Mouse (Mus musculus) limb, embryonic 12.5 days (tissue): Measurements from ENCODE around the gene Dpy19l2. TPM values are rescaled to one million over a fixed set of nuclear protein-coding genes. Genes with fewer than 3 reads are reported as not detected.
"Not testable (repeated sequence)": the region's sequence is repeated elsewhere in the genome, so short reads cannot be mapped to it uniquely, and the experiment has no call there.

Source experiments
- ATAC-seq: fragments of 200-750 bp; cut with Nextera tagmentation; 2 replicates; pipeline ENCODE4 v1.8.0; 2017; ENCODE audit warnings: low read depth, moderate TSS enrichment; ENCODE audit not compliant: insufficient number of reproducible peaks, insufficient read depth, low FRiP score, low TSS enrichment
- H3K27ac ChIP-seq: fragments of 300-500 bp; sonication (generic); 2 replicates; pipeline ENCODE4 v1.5.1; 2016; ENCODE audit warnings: mild to moderate bottlenecking, moderate library complexity
- H3K27me3 ChIP-seq: fragments of 300-500 bp; sonication (generic); 2 replicates; pipeline ENCODE4 v1.6.1; 2016; ENCODE audit warnings: mild to moderate bottlenecking, moderate library complexity
- H3K36me3 ChIP-seq: fragments of 300-500 bp; sonication (generic); 2 replicates; pipeline ENCODE4 v1.6.1; 2016; ENCODE audit warnings: mild to moderate bottlenecking, moderate library complexity
- H3K4me1 ChIP-seq: fragments of 300-500 bp; sonication (generic); replicated peaks from 2 replicates; pipeline ENCODE4 v1.6.1; 2016
- H3K4me2 ChIP-seq: fragments of 300-500 bp; sonication (generic); 2 replicates; pipeline ENCODE4 v1.6.1; 2016; ENCODE audit warnings: mild to moderate bottlenecking, moderate library complexity
- H3K4me3 ChIP-seq: fragments of 300-500 bp; sonication (generic); replicated peaks from 2 replicates; pipeline ENCODE4 v1.5.1; 2016; ENCODE audit warnings: mild to moderate bottlenecking
- H3K9ac ChIP-seq: fragments of 300-500 bp; sonication (generic); replicated peaks from 2 replicates; pipeline ENCODE4 v1.6.1; 2016; ENCODE audit warnings: mild to moderate bottlenecking, moderate library complexity
- H3K9me3 ChIP-seq: fragments of 300-500 bp; sonication (generic); 2 replicates; pipeline ENCODE4 v1.6.1; 2016; ENCODE audit warnings: mild to moderate bottlenecking, moderate library complexity
- WGBS: fragments of 180-500 bp; shearing (Covaris S2); methylation state at CpG from one replicate; pipeline ENCODE4 v1.1.7; 2016; 5-methylcytosine and 5-hydroxymethylcytosine counted together
- polyA plus RNA-seq: library from polyadenylated mRNA; unstranded; fragments of >200 nt; fragmentation: Nextera tagmentation; extraction: Ambion mirVana; gene quantifications from 2 replicates; pipeline ENCODE4 v1.2.1, GENCODE M21; 2016

The Dpy19l2 gene
- polyA plus RNA-seq: 0.14 and 0.36 TPM in 2 replicates

- ATAC-seq: peak; percentile 87
Measured at GRCm38 (mm10) chr9:24695700-24696404, at the start of gene Dpy19l2. Gene Dpy19l2, minus strand, starts transcription at chr9:24696293.

GRCm38 (mm10) chr9:24744958-24745357 lies 48.9 kb upstream of the Dpy19l2 start:
- WGBS: 88% methylated on average over 5 of the region's 5 CpGs
- no peak overlapping the region for H3K4me2 ChIP-seq

More at GRCm38 (mm10) chr9:24695700-24696404, at the start of gene Dpy19l2:
- peak within 1 kb of the TSS; percentile 77 for H3K4me2 ChIP-seq
- H3K36me3 ChIP-seq: no peaks in the 10 kb centered on the region
- WGBS: under 1% methylated on average over 45 of the region's 45 CpGs
- H3K4me3 ChIP-seq: peak within 1 kb of the TSS; percentile 44
- peaks cover 34% of the 10 kb centered on the region for H3K27me3 ChIP-seq
- peaks cover 7% of the 10 kb centered on the region; the same call in 1 of the 2 replicates for H3K4me1 ChIP-seq
- H3K9ac ChIP-seq: peak within 1 kb of the TSS; percentile 46
- H3K9me3 ChIP-seq: 0 out of 2 replicates have a peak, but pooled peaks cover 6% of the 10 kb centered on the region
- H3K27ac ChIP-seq: no peak within 1 kb of the TSS

DNA sequence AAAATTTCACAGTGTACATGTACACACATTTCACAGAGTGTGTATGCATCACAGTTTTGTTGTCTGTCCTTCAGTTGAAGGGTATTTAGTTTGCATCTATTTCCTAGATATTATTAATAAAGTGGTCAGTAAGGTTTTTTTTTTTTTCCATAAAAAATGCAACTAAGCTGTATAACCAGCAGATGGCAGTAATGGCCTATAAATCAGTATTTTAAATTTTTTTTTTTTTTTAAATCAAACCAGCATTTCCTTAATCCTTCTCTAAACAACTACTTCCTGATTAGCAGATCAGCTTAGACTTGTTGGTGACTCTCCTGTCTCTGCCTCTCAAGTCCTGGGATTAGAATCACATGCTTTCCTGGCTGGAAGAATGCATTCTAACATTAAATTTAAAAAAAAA lies 5.2 kb upstream of the Dpy19l2 start:
- Histone ChIP-seq H3K4me3 (no peak overlapping the region), H3K4me1 (peaks cover 3% of the 10 kb centered on the region; the same call in 1 of the 2 replicates), H3K4me2 (no peak overlapping the region), H3K36me3 (no peaks in the 10 kb centered on the region), H3K27me3 (peaks cover 11% of the 10 kb centered on the region), H3K9ac (no peak overlapping the region), H3K9me3 (0 out of 2 replicates have a peak, but pooled peaks cover 6% of the 10 kb centered on the region), H3K27ac (no peak overlapping the region)
- no peak for ATAC-seq

More at GRCm38 (mm10) chr9:24744958-24745357, 48.9 kb upstream of the Dpy19l2 start:
- Histone ChIP-seq H3K27me3 (no peaks in the 10 kb centered on the region; the same call in 1 of the 2 replicates), H3K9me3 (no peaks in the 10 kb centered on the region), H3K4me3 (no peak overlapping the region), H3K36me3 (no peaks in the 10 kb centered on the region), H3K27ac (no peak overlapping the region), H3K9ac (no peak overlapping the region), H3K4me1 (no peaks in the 10 kb centered on the region)
- ATAC-seq: no peak

GRCm38 (mm10) chr9:24696405-24696778 lies 299 bp upstream of the Dpy19l2 start:
- no peak overlapping the region for H3K27ac ChIP-seq
- peak overlapping the region; percentile 44 for H3K4me3 ChIP-seq
- no peaks in the 10 kb centered on the region for H3K36me3 ChIP-seq
- peaks cover 34% of the 10 kb centered on the region for H3K27me3 ChIP-seq
- H3K4me1 ChIP-seq: peaks cover 7% of the 10 kb centered on the region; the same call in 1 of the 2 replicates
- 12% methylated on average over 9 of the region's 9 CpGs for WGBS
- 0 out of 2 replicates have a peak, but pooled peaks cover 6% of the 10 kb centered on the region for H3K9me3 ChIP-seq
- H3K4me2 ChIP-seq: peak overlapping the region; percentile 77
- no peak for ATAC-seq
- H3K9ac ChIP-seq: peak overlapping the region; percentile 46; the same call in 1 of the 2 replicates

GRCm38 (mm10) chr9:24637341-24637740 lies 58.8 kb downstream of the Dpy19l2 start:
- H3K4me2 ChIP-seq, H3K9me3 ChIP-seq, H3K36me3 ChIP-seq, H3K27me3 ChIP-seq, H3K4me1 ChIP-seq, ATAC-seq, H3K9ac ChIP-seq, H3K27ac ChIP-seq, H3K4me3 ChIP-seq: not testable (repeated sequence)
- WGBS: 87% methylated on average over 2 of the region's 2 CpGs

GRCm38 (mm10) chr9:24624896-24625295 lies 71.2 kb downstream of the Dpy19l2 start, which contains the start of gene Cypt4:
Gene Cypt4, plus strand, starts transcription at chr9:24625196.
- no peak within 1 kb of the TSS for H3K4me2 ChIP-seq
- H3K4me3 ChIP-seq: no peak within 1 kb of the TSS
- no peak within 1 kb of the TSS for H3K9ac ChIP-seq
- H3K36me3 ChIP-seq: no peaks in the 10 kb centered on the region
- H3K27me3 ChIP-seq: no peaks in the 10 kb centered on the region
- H3K27ac ChIP-seq: no peak within 1 kb of the TSS
- WGBS: 88% methylated on average over 5 of the region's 5 CpGs
- H3K9me3 ChIP-seq: no peaks in the 10 kb centered on the region
- ATAC-seq: no peak
- H3K4me1 ChIP-seq: no peaks in the 10 kb centered on the region

GRCm38 (mm10) chr9:24538159-24538558 lies 157.9 kb downstream of the Dpy19l2 start:
- Histone ChIP-seq H3K36me3 (no peaks in the 10 kb centered on the region), H3K9me3 (no peaks in the 10 kb centered on the region), H3K27ac (no peak overlapping the region), H3K27me3 (no peaks in the 10 kb centered on the region), H3K9ac (no peak overlapping the region), H3K4me3 (no peak overlapping the region), H3K4me2 (no peak overlapping the region), H3K4me1 (no peaks in the 10 kb centered on the region)
- no peak for ATAC-seq
- 48% methylated on average over 2 of the region's 2 CpGs for WGBS

- no peaks in the 10 kb centered on the region for H3K9me3 ChIP-seq
- H3K4me2 ChIP-seq: no peak overlapping the region
- no peaks in the 10 kb centered on the region for H3K36me3 ChIP-seq
- no peaks in the 10 kb centered on the region for H3K27me3 ChIP-seq
- WGBS: 62% methylated on average over 10 of the region's 10 CpGs
- no peak overlapping the region for H3K27ac ChIP-seq
- no peak overlapping the region for H3K4me3 ChIP-seq
- no peaks in the 10 kb centered on the region for H3K4me1 ChIP-seq
- H3K9ac ChIP-seq: no peak overlapping the region
- 0 out of 2 replicates have a peak, but pooled peaks have one; percentile 15 for ATAC-seq
Measured at GRCm38 (mm10) chr9:24516575-24517139, 179.4 kb downstream of the Dpy19l2 start.

GRCm38 (mm10) chr9:24514078-24514469 lies 182.0 kb downstream of the Dpy19l2 start:
- 70% methylated on average over 5 of the region's 5 CpGs for WGBS
- Histone ChIP-seq H3K36me3 (no peaks in the 10 kb centered on the region), H3K9ac (no peak overlapping the region), H3K4me1 (no peaks in the 10 kb centered on the region), H3K27ac (no peak overlapping the region), H3K9me3 (no peaks in the 10 kb centered on the region), H3K4me3 (no peak overlapping the region), H3K4me2 (no peak overlapping the region), H3K27me3 (no peaks in the 10 kb centered on the region)
- ATAC-seq: no peak

- Histone ChIP-seq H3K4me3 (no peak overlapping the region), H3K27me3 (no peaks in the 10 kb centered on the region), H3K9ac (no peak overlapping the region), H3K4me1 (no peaks in the 10 kb centered on the region), H3K27ac (no peak overlapping the region), H3K4me2 (no peak overlapping the region), H3K36me3 (no peaks in the 10 kb centered on the region), H3K9me3 (no peaks in the 10 kb centered on the region)
- ATAC-seq: no peak
- WGBS: 72% methylated on average over 9 of the region's 9 CpGs
Measured at GRCm38 (mm10) chr9:24513290-24514077, 182.6 kb downstream of the Dpy19l2 start.

DNA sequence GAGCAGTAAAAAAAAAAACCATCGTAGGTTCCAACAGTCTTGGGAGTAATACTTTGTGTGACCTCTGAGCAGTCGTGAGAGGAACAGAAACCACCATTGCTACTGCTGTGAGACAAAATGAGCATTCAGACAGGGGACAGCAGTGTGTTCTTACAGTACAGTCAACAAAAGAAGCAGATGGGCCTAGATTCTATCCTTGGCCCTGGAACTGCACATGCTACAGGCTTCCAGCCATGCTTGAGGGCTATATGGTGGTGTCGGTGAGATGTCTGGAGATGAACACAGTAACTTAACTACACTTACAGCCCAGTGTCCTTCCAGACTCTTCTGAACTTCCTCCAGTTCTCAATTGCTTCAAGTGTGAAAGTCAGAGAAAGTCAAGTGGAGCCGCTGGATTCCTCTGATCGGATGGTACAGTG lies 184.0 kb downstream of the Dpy19l2 start:
- Histone ChIP-seq H3K27me3 (no peaks in the 10 kb centered on the region), H3K4me1 (no peaks in the 10 kb centered on the region), H3K36me3 (no peaks in the 10 kb centered on the region), H3K27ac (no peak overlapping the region), H3K4me2 (no peak overlapping the region), H3K4me3 (no peak overlapping the region), H3K9me3 (no peaks in the 10 kb centered on the region), H3K9ac (no peak overlapping the region)
- ATAC-seq: no peak
- 87% methylated on average over 5 of the region's 5 CpGs for WGBS
